Mouse (Mus musculus) cerebellum, postnatal 36 days (tissue): ENCODE measurements around the gene Baz1b.
A peak's percentile ranks its signal among the peaks of the same experiment; 100 is the strongest.

Source experiments
- DNase-seq, 2 experiments: peaks; one replicate each; pipeline ENCODE4 v3.0.0; 2021 to 2022; ENCODE audit warnings: mixed read lengths in 2 of 2

Baz1b gene

GRCm38 (mm10) chr5:135285211-135285610 is 98.1 kb downstream of the Baz1b start:
- no peak for DNase-seq

GRCm38 (mm10) chr5:135286185-135286584 is 99.1 kb downstream of the Baz1b start:
- DNase-seq = peak; percentile 79

GRCm38 (mm10) chr5:135286926-135287325 is 99.9 kb downstream of the Baz1b start:
- no peak for DNase-seq

GRCm38 (mm10) chr5:135290703-135291102 is 103.6 kb downstream of the Baz1b start:
- DNase-seq = no peak

GRCm38 (mm10) chr5:135291193-135291592 is 104.1 kb downstream of the Baz1b start:
- no peak for DNase-seq

DNA sequence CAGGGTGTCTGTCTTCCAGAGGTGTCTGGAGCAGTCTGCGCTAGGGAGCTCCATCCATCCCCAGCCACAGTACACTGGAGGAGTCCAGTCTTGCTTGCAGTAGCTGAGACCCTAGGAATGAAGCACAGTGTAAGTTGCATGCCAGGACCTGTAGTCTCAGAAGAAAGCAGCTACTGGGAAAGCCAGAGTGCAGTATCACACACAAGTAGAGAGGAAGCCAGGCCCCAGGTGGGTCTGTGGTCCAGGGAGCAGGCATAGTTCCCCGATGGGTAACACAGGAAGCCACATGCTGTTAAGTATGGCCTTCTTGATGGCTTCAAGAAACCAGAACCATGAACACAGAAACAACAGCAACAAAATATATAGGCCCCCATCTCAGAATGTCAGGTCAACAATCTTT is 104.9 kb downstream of the Baz1b start:
- no peak for DNase-seq
